8 mouse cellular contexts compared by ENCODE assay signal in genomic region chr4:49520572-49521340, GRCm38 (mm10). TPM values are rescaled to one million over a fixed set of nuclear protein-coding genes. Genes with fewer than 3 reads are reported as not detected.
DNase-seq lines count a peak whose midpoint lies in the region; ATAC-seq lines count a peak whose summit lies in the region.

Gene Mrpl50 (minus strand): TSS chr4:49521093.
Gene Zfp189 (plus strand): TSS chr4:49521176.

- H3K4me2 ChIP-seq in hindbrain, embryonic 14.5 days (replicated peaks) = peak within 1 kb of the TSS; percentile 74

- WGBS in hindbrain, embryonic 14.5 days = under 1% methylated on average over 41 of the region's 41 CpGs

- peak; percentile 99 for ATAC-seq in hindbrain, embryonic 14.5 days (ENCODE audit: low FRiP score)

- H3K36me3 ChIP-seq in hindbrain, embryonic 14.5 days (replicated peaks; ENCODE audit: control insufficient read depth, insufficient read depth) = peaks cover 24% of the 10 kb centered on the region; the same call in 1 of the 2 replicates

- H3K27ac ChIP-seq in hindbrain, embryonic 14.5 days = peak within 1 kb of the TSS; percentile 77

- no peaks in the 10 kb centered on the region for H3K27me3 ChIP-seq in hindbrain, embryonic 14.5 days (ENCODE audit: control insufficient read depth, insufficient read depth, low read length)

- peak within 1 kb of the TSS; percentile 76 for H3K9ac ChIP-seq in hindbrain, embryonic 14.5 days

- peak within 1 kb of the TSS; percentile 60 for H3K4me3 ChIP-seq in hindbrain, embryonic 14.5 days (replicated peaks; ENCODE audit: low read length)

- H3K9me3 ChIP-seq in hindbrain, embryonic 14.5 days (ENCODE audit: control insufficient read depth, low read length) = no peaks in the 10 kb centered on the region

- DNase-seq in R1 (ENCODE audit: low read depth, low spot score) = peak; percentile 98
- DNase-seq in cerebellum, postnatal 25 days = peak; percentile 89 to 93
- peak; percentile 84 to 91 for DNase-seq in frontal cortex, postnatal 25 days (ENCODE audit: low spot score in 2 of 2)
- peak; percentile 96 for DNase-seq in hindbrain, embryonic 14.5 days (ENCODE audit: low spot score)
- DNase-seq in layer of hippocampus, postnatal 36 days = peak; percentile 94 to 95
- DNase-seq in lung, postnatal 36 days = peak; percentile 98
- peak; percentile 98 for DNase-seq in retina, postnatal 1 day
- peak; percentile 81 to 92 for DNase-seq in urinary bladder, adult 18-20 months (ENCODE audit: low spot score in 2 of 2)

- H3K4me1 ChIP-seq in hindbrain, embryonic 14.5 days (replicated peaks; ENCODE audit: control insufficient read depth, insufficient read depth, low read length) = peaks cover 16% of the 10 kb centered on the region

RNA-seq across cellular contexts. Expression of gene Mrpl50, which starts in this region (rescaled TPM):
- 77.3 and 89.8 TPM in 2 replicates for polyA plus RNA-seq in hindbrain, embryonic 14.5 days (2014; fragmentation: Nextera tagmentation; extraction: Ambion mirVana)
- 10 to 100 TPM; 31.6 to 34.1 TPM for total RNA-seq in layer of hippocampus, postnatal 36 days (2021)

RNA-seq across cellular contexts. Expression of gene Zfp189, which starts in this region (rescaled TPM):
- polyA plus RNA-seq in hindbrain, embryonic 14.5 days (2014; fragmentation: Nextera tagmentation; extraction: Ambion mirVana) = 12.6 and 16.2 TPM in 2 replicates
- 10 to 100 TPM; 33.6 to 36.5 TPM for total RNA-seq in layer of hippocampus, postnatal 36 days (2021)

Comparison
In these comparisons a context has a peak if more than half of its experiments do, and no peak if none do; other contexts are left out.
1. Peak in every context shown above with its lines: DNase-seq, ATAC-seq, H3K4me3 ChIP-seq and H3K27ac ChIP-seq.